Mouse (Mus musculus) left cerebral cortex, adult 2 months (tissue): ENCODE data around the gene Shroom3. TPM values are rescaled to one million over a fixed set of nuclear protein-coding genes. Genes with fewer than 3 reads are reported as not detected.

Experiments
- DNase-seq, 2 experiments: peaks; one replicate each; pipeline ENCODE4 v3.0.0; 2021 to 2022; ENCODE audit warnings: low spot score in 2 of 2, mixed read lengths in 1 of 2; ENCODE audit errors: extremely low spot score in 1 of 2
- H3K27ac ChIP-seq: fragments of 200-600 bp; 2 replicates; pipeline ENCODE4 v1.8.1; 2022
- H3K4me3 ChIP-seq: fragments of 200-600 bp; 2 replicates; pipeline ENCODE4 v1.8.1; 2022
- CTCF ChIP-seq: fragments of 200-600 bp; IDR thresholded peaks from 2 replicates; pipeline ENCODE4 v1.8.1; 2022; ENCODE audit warnings: antibody characterized with exemption, mild to moderate bottlenecking, moderate library complexity
- intact Hi-C: fragments of 180-260 bp; cut with DNase I; formaldehyde crosslinking; loops from one replicate; pipeline ENCODE4 v1.15.1; 2025
- total RNA-seq, 2 experiments: library from RNA; stranded (reverse); gene quantifications; 2 replicates each; pipeline ENCODE4 v1.2.3; 2021

Shroom3 gene
- total RNA-seq, 2 experiments from 2014 or later, result 4.3 to 6.3 TPM

DNA sequence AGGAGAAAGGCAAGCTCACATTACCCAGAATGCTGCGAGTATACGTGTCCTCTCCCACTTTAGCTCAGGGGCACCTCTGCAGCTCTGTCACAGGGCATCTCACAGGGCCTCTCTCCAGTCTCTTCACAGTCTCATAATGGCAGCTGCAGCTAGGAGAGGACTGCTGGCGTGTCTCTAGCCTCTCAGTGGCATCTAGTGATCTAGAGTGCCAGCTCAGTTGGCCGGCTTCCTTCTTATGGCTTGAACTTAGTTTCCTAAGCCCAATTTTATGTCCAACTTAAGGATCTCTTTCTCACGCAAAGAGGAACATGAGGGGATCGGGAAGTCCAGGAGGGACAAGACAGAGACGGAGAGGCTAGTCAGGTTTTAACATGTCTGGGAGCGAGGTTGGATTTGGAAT lies 252.6 kb downstream of the Shroom3 start:
- H3K4me3 ChIP-seq, result no peak overlapping the region
- no peak for TF ChIP-seq CTCF
- intact Hi-C loops, result no loop called here
- H3K27ac ChIP-seq, result no peak overlapping the region
- DNase-seq, result no peak

DNA sequence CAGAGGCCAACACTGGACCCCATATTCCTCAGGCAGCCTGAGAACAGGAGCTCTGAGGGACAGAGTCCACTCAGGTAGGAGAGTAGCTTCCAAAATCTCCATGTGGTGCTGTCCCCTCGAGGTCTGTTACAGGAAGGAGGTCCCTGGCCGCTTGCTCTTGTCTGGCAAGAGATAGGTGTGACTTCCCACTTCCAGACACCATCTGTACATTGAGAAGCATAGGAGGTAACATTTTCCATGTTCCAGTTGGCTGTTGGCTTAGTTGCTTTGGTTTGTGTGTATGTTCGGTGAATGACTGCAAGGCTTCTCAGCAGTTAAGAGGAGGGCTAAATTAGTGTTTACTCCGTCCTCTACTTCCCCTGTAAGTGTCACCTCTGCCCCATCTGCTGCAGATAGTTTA lies 254.5 kb downstream of the Shroom3 start:
- no peak overlapping the region for H3K4me3 ChIP-seq
- H3K27ac ChIP-seq, result no peak overlapping the region
- no peak for DNase-seq
- intact Hi-C loops, result no loop called here
- TF ChIP-seq CTCF, result no peak

DNA sequence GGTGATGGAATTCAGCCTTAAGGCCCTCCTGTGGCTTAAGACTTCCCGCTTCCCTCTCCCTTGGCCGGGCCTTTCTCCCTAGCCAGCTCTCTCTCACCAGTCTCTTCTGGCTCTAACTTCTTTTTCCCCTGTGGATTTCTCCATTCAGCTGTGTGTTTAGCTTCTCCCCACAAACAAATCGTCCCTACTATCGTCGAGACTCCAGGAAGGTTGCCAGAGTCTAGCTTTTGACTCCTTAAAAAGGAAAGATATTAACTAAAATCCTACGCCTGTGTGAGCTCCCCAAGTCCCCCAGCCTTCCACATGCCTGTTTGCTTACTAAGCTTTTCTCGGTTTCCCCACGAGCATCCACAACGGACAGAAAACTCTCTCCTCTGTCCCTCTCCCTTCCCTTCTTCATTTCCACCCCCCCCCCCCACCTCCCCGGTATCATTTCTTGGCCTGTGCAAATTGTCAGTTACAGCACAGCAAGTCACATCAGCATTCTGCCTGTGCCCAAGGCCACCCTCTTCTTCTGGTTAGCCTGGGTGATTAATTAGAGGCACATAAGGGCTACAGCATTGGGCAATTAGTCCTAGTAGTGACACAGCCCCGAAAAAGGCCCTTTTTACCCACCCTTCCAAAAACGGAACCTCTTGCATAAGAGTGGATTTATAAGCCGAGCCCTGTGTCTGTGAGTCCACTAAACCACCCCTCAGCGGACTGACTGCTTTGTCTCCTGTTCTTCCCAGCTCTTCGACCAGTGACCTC lies 256.2 kb downstream of the Shroom3 start:
- TF ChIP-seq CTCF, result no peak
- H3K4me3 ChIP-seq, result no peak overlapping the region
- H3K27ac ChIP-seq, result no peak overlapping the region
- intact Hi-C loops, result no loop called here
- no peak for DNase-seq

DNA sequence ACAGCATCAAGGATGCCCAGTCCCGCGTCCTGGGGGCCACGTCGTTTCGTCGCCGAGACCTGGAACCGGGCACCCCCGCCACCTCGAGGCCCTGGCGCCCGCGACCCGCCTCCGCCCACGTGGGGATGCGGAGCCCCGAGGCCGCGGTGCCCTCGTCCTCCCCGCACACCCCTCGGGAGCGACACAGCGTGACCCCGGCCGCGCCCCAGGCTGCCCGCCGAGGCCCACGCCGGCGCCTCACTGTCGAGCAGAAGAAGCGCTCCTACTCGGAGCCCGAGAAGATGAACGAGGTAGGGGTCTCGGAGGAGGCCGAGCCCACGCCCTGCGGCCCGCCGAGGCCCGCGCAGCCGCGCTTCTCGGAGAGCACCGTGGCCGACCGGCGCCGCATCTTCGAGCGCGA lies 258.9 kb downstream of the Shroom3 start:
- intact Hi-C loops, result no loop called here
- TF ChIP-seq CTCF, result no peak
- no peak for DNase-seq
- no peak overlapping the region for H3K27ac ChIP-seq
- H3K4me3 ChIP-seq, result no peak overlapping the region

DNA sequence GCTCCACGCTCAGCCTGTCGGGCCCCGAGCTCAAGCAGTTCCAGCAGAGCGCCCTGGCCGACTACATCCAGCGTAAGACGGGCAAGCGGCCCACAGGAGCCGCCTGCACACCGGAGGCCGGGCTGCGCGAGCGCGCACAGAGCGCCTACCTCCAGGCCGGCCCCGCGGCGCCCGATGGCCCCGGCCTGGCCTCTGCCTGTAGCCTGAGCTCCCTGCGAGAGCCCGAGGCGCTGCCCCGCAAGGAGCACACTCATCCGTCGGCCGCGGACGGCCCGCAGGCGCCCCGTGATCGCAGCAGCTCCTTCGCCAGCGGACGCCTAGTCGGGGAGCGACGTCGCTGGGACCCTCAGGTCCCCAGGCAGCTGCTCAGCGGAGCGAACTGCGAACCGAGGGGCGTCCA lies 259.3 kb downstream of the Shroom3 start:
- Histone ChIP-seq H3K27ac (no peak overlapping the region), H3K4me3 (no peak overlapping the region)
- no peak for DNase-seq
- intact Hi-C loops, result no loop called here
- no peak for TF ChIP-seq CTCF

DNA sequence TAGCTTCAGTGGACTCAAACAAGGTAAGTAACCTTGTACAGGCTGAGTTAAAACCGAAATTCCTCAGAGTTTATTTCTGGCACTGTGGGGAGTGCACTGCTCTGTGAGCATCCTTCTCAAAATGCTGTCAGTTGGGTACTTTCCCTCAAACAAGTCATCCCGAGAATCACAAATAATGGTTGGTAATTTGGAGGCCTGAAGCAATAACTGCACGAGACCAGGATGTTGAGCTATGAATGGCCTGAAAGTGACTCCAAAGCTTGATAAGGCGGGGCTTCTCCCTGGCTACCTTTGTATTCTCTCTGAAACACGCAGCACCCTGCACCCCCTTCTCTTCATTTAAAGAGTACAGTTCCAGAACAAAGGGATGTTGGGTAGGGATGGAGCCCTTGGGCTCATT lies 261.6 kb downstream of the Shroom3 start:
- intact Hi-C loops, result no loop called here
- no peak overlapping the region for H3K4me3 ChIP-seq
- no peak for DNase-seq
- no peak for TF ChIP-seq CTCF
- H3K27ac ChIP-seq, result no peak overlapping the region

DNA sequence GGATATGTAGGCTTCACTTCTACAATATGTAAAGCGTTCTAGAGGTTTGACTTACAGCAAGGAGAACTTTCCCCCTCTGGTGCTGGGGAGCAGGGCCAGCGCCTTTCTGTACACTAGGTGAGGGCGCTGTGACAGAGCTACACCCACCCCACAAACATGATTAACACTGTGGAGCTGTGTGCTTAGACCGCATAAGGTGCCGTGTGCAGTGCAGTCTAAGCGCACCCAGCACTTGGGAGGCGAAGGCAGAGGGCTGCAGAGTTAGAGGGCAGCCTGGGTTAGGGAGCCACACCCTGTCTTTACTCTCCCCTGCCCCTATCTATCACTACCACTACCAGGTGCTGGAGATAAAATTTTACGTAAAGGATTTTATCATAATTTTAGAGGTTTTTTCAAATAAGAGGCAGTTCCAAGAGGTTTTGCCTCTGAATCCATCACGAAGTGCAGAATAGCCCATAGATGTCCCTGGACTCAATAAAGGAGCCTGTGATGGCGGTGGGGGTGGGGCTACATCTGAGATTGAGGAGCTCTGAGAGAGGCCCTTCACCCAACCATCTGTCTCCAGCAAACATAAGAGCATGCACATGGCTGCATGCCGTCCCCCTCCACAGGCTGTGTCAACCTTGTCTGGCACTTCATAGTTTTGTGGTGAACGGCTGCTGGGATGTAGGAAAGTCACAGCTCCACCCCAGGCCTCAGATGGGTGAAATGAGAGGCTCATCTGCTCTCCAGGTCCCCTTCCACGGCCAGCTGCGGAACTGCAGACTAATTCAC lies 265.9 kb downstream of the Shroom3 start:
- H3K27ac ChIP-seq, result no peak overlapping the region
- intact Hi-C loops, result no loop called here
- H3K4me3 ChIP-seq, result no peak overlapping the region
- TF ChIP-seq CTCF, result no peak
- no peak for DNase-seq

DNA sequence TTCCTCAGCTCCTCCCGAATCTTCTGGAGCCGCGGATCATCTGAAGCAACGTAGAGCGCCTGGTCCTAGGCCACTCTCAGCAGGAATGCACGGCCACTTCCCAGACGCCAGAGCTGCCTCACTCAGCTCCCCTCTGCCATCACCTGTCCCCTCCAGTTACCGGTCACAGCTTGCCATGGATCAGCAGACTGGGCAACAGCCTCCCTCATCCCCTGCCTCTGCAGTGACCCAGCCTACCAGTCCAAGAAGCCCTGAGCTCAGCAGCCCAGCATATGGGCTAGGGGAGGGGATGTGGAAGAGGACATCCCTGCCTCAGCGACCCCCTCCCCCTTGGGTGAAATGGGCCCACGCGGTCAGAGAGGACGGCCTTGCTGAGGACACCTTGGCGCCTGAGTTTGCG lies 267.3 kb downstream of the Shroom3 start:
- no peak overlapping the region for H3K4me3 ChIP-seq
- no peak for DNase-seq
- no peak for TF ChIP-seq CTCF
- intact Hi-C loops, result loop anchor here (5.0 kb wide), 3 partner anchors 53 to 273 kb away; partner anchors contain the start of gene Ccdc158
- no peak overlapping the region for H3K27ac ChIP-seq

DNA sequence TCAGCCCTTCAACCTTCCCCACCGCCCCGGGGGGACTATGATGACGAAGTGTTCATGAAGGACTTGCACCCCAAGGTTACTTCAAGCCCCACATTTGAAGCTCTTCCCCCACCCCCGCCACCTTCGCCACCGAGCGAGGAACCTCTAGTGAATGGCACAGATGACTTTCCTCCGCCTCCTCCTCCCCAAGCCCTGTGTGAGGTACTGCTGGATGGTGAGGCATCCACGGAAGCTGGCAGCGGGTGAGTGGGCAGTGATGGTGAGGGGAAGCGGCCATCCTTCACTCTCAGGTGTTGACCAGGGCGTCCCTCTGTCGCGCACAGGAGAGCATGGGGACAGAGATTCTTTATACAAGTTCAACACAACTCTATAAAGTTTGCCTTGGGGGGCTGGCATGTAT lies 267.8 kb downstream of the Shroom3 start:
- no peak for DNase-seq
- intact Hi-C loops, result loop anchor here (5.0 kb wide), 3 partner anchors 54 to 274 kb away; partner anchors contain the start of gene Ccdc158
- Histone ChIP-seq H3K4me3 (no peak overlapping the region), H3K27ac (no peak overlapping the region)
- TF ChIP-seq CTCF, result no peak

DNA sequence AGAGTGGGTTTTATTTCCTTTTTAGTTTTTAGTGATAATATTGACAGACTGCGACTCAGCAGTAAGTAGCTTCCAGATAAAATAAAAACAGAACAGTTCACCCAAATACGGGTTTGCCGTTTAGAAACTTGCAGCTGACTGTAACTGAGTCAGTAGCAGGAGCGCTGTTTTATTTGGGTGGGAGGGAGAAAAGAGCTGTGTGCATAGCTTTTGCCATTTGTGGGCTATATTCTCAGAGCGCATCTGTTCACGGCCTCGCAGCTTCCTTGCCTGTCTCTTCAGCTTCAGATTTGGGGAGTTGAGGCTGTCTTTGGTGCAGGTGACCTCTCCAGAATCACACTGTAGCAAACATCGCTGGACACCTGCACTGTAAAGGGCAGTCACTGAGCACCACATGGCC lies 270.6 kb downstream of the Shroom3 start:
- no peak for DNase-seq
- H3K27ac ChIP-seq, result peak overlapping the region; percentile 13; the same call in 1 of the 2 replicates
- intact Hi-C loops, result loop anchor here (1.0 to 5.0 kb wide), 4 partner anchors 57 to 277 kb away; partner anchors contain the start of gene Ccdc158
- H3K4me3 ChIP-seq, result no peak overlapping the region
- no peak for TF ChIP-seq CTCF

DNA sequence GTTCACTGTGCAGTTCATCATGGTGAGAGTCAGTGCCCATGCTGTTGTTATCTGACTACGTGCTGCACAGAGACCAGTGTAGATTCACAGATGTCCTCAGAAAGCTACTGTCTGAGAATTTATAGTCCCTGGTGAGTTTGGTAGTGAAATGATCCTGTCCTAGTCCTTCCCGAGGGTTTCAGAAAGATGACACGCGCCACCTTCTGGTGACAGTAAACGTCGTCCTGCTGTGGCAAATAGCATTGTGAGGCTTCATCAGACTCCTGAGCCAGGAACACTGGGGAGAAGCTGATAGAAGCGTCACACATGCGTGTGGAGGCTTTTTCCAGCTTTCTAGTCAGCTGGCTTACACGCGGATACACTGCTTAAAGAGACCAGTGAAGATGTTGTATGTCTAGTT lies 271.1 kb downstream of the Shroom3 start:
- Histone ChIP-seq H3K27ac (peak overlapping the region; percentile 28; the same call in 1 of the 2 replicates), H3K4me3 (no peak overlapping the region)
- peak; percentile 84 to 87 for DNase-seq
- intact Hi-C loops, result loop anchor here (1.0 to 5.0 kb wide), 4 partner anchors 57 to 277 kb away; partner anchors contain the start of gene Ccdc158
- TF ChIP-seq CTCF, result peak; percentile 76

DNA sequence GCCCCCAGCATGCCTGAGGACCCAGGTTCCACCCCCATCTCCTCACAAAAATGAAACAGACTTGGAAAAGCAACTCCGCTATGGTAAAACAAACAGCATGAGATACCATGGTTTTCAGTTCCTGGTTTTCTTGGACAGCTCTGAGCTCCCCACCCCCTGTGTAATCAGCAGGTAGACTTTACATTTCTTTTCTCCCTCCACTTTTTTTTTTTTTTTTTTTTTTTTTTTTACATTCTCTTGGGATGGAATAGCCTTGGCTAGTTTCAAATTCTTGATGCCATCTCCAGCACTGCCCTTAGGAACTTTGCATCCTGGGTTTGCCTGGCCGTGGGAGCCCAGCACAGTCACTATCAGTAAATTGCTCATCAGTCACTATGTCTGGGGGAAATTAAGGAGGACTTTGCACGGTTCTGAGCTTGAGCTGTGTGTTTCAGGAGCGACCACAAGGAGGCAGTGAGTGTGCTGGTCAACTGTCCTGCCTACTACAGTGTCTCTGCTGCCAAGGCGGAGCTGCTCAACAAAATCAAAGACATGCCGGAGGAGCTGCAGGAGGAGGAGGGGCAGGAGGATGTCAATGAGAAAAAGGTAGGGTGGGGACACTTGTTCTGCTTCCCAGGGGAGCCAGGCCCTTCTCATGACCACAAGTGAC lies 271.7 kb downstream of the Shroom3 start:
- Histone ChIP-seq H3K27ac (peak overlapping the region; percentile 28; the same call in 1 of the 2 replicates), H3K4me3 (no peak overlapping the region)
- no peak for DNase-seq
- TF ChIP-seq CTCF, result peak; percentile 48
- intact Hi-C loops, result loop anchor here (1.0 to 5.0 kb wide), 5 partner anchors 58 to 278 kb away; partner anchors contain the start of genes Ccdc158 and Sowahb
